Mouse (Mus musculus): Measurements from ENCODE around the gene Vmn1r188. TPM values are rescaled to one million over a fixed set of nuclear protein-coding genes. Genes with fewer than 3 reads are reported as not detected.

Gene Vmn1r188
- not detected for polyA plus RNA-seq (2012; fragmentation: generic; extraction: Trizol)

DNA sequence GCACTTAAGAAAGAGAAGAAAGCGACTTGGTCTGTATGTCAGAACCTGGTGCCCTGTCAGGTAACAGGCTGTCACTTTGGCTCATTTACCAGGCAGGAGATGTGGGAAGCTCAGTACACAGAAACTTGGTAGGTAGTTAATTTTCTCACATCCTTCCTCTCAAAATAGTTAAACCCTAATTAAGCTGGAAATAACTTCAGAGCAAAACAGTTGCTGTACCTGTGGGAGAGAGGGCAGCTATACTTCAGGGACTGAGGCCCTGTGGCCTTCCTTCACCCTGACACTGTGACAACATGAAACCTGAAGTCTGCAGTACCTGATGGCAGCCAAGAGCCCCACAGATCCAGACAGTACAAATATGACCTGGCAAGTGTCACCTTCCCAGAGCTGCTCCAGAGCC, at the start of gene Vmn1r188:
Gene Vmn1r188, plus strand, starts transcription at position 301 of the 400 bp plus-strand sequence.

DNA sequence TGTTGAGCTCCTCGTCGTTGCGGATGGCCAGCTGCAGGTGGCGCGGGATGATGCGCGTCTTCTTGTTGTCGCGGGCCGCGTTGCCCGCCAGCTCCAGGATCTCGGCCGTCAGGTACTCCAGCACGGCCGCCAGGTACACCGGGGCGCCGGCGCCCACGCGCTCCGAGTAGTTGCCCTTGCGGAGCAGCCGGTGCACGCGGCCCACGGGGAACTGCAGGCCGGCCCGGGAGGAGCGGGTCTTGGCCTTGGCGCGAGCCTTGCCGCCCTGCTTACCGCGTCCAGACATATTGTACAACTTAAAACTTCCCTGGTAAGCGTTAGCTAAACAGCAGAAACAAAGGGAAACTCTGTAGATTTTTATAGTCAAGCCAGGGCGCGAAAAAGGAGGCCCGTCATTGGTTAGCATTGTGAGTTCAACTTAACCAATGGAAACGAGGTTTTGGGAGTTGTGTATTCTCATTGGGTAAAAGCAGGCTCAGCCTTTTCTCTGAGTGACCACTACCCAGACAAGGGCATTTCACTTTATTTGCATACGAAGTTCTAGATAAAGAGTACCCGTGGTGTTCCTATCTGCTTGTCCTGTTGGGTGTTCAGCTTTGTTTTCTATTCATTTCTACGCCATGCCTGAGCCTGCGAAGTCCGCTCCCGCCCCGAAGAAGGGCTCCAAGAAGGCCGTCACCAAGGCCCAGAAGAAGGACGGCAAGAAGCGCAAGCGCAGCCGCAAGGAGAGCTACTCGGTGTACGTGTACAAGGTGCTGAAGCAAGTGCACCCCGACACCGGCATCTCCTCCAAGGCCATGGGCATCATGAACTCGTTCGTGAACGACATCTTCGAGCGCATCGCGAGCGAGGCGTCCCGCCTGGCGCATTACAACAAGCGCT, 48.7 kb upstream of the Vmn1r188 start, which contains the start of the genes Hist1h2ah and Hist1h2bk:
Gene Hist1h2ah, minus strand, starts transcription at position 302 of the 882 bp plus-strand sequence.
Gene Hist1h2bk, plus strand, starts transcription at position 604 of the 882 bp plus-strand sequence.

DNA sequence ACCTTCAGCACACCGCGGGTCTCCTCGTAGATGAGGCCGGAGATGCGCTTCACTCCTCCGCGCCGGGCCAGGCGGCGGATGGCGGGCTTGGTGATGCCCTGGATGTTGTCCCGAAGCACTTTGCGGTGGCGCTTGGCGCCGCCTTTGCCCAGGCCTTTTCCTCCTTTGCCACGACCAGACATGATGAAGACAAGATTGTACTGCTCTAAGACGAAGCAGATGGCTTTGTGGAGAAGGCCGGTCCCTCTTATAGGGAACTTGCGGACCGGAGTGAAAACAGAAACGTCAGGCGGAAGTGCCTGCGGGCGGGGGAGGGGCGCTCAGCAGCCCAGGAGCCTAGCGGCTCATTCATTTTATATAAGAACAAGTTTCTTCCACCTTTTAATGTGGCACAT, 43.1 kb upstream of the Vmn1r188 start, which contains the start of gene Hist1h4i:
Gene Hist1h4i, minus strand, starts transcription at position 221 of the 395 bp plus-strand sequence.

DNA sequence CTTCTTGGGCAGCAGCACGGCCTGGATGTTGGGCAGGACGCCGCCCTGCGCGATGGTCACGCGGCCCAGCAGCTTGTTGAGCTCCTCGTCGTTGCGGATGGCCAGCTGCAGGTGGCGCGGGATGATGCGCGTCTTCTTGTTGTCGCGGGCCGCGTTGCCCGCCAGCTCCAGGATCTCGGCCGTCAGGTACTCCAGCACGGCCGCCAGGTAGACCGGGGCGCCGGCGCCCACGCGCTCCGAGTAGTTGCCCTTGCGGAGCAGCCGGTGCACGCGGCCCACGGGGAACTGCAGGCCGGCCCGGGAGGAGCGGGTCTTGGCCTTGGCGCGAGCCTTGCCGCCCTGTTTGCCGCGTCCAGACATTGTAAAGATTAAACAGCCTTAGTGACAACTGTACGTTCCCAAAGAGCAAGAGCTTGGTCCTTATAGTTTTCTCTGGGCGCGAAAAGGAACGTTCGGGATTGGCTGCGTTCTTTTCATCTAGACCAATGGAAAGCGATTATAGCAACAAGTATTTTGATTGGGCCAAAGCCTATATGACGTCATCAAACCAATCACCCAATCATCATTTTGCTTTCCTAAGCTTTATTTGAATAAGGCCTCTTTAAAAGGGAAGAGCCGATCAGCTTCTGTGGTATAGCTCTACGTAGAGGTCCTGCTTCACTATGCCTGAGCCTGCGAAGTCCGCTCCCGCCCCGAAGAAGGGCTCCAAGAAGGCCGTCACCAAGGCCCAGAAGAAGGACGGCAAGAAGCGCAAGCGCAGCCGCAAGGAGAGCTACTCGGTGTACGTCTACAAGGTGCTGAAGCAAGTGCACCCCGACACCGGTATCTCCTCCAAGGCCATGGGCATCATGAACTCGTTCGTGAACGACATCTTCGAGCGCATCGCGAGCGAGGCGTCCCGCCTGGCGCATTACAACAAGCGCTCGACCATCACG, 41.4 kb upstream of the Vmn1r188 start, which contains the start of the genes Hist1h2ag and Hist1h2bj:
Gene Hist1h2ag, minus strand, starts transcription at position 377 of the 935 bp plus-strand sequence.
Gene Hist1h2bj, plus strand, starts transcription at position 647 of the 935 bp plus-strand sequence.

GRCm38 (mm10) chr13:22105724-22106123, 21.5 kb downstream of the Vmn1r188 start, which contains the start of gene Vmn1r189:
Vmn1r189 (minus strand) TSS chr13:22105824.

Other genes starting within 250 kb of the Vmn1r188 start
- 1 to 10 TPM in 1 of 2 experiments, under 1 TPM in 1; 0.04 to 2.1 TPM for gene Zfp184, start 139.3 kb upstream of the Vmn1r188 start, polyA plus RNA-seq (2012; fragmentation: generic; extraction: Trizol)
- not detected for gene Pom121l2, start 103.2 kb upstream of the Vmn1r188 start, polyA plus RNA-seq (2012; fragmentation: generic; extraction: Trizol)
- gene Prss16, start 74.7 kb upstream of the Vmn1r188 start, polyA plus RNA-seq (2012; fragmentation: generic; extraction: Trizol) = 1 to 10 TPM; 1.1 to 3.2 TPM
- 10 to 100 TPM in 1 of 2 experiments, 1 to 10 TPM in 1; 5.3 to 10.8 TPM for gene Hist1h2ah, start 48.9 kb upstream of the Vmn1r188 start, polyA plus RNA-seq (2012; fragmentation: generic; extraction: Trizol)
- gene Hist1h2bk, start 48.6 kb upstream of the Vmn1r188 start, polyA plus RNA-seq (2012; fragmentation: generic; extraction: Trizol) = 10 to 100 TPM; 10.6 to 56.7 TPM
- 10 to 100 TPM; 16.9 to 37.5 TPM for gene Hist1h4i, start 43.1 kb upstream of the Vmn1r188 start, polyA plus RNA-seq (2012; fragmentation: generic; extraction: Trizol)
- 10 to 100 TPM; 16.6 to 26.8 TPM for gene Hist1h2ag, start 41.5 kb upstream of the Vmn1r188 start, polyA plus RNA-seq (2012; fragmentation: generic; extraction: Trizol)
- 10 to 100 TPM in 1 of 2 experiments, 1 to 10 TPM in 1; 5.0 to 50.5 TPM for gene Hist1h2bj, start 41.2 kb upstream of the Vmn1r188 start, polyA plus RNA-seq (2012; fragmentation: generic; extraction: Trizol)
- not detected for gene Vmn1r189, start 21.4 kb downstream of the Vmn1r188 start, polyA plus RNA-seq (2012; fragmentation: generic; extraction: Trizol)
- not detected for gene Vmn1r191, start 99.5 kb downstream of the Vmn1r188 start, polyA plus RNA-seq (2012; fragmentation: generic; extraction: Trizol)
- not detected for gene Vmn1r192, start 106.7 kb downstream of the Vmn1r188 start, polyA plus RNA-seq (2012; fragmentation: generic; extraction: Trizol)
- not detected for gene Vmn1r193, start 138.7 kb downstream of the Vmn1r188 start, polyA plus RNA-seq (2012; fragmentation: generic; extraction: Trizol)
- not detected for gene Vmn1r194, start 159.8 kb downstream of the Vmn1r188 start, polyA plus RNA-seq (2012; fragmentation: generic; extraction: Trizol)
- gene Vmn1r195, start 186.1 kb downstream of the Vmn1r188 start, polyA plus RNA-seq (2012; fragmentation: generic; extraction: Trizol) = not detected
- not detected for gene Vmn1r196, start 205.5 kb downstream of the Vmn1r188 start, polyA plus RNA-seq (2012; fragmentation: generic; extraction: Trizol)
- not detected for gene Vmn1r197, start 240.1 kb downstream of the Vmn1r188 start, polyA plus RNA-seq (2012; fragmentation: generic; extraction: Trizol)

Measured in C3H10T1/2 (cell line).